Mouse (Mus musculus) small intestine, adult 2 months (tissue): ENCODE data around the gene Rngtt. TPM values are rescaled to one million over a fixed set of nuclear protein-coding genes. Genes with fewer than 3 reads are reported as not detected.

Source experiments
- H3K27ac ChIP-seq: fragments of 200-500 bp; 2 replicates; pipeline ENCODE4 v1.5.1; 2012; ENCODE audit warnings: low read depth, low read length, control low read depth, inconsistent platforms; ENCODE audit not compliant: insufficient read depth
- H3K27me3 ChIP-seq: fragments of 200-500 bp; 2 replicates; pipeline ENCODE4 v1.6.1; 2012; ENCODE audit warnings: mild to moderate bottlenecking, moderate library complexity, low read length, inconsistent platforms; ENCODE audit not compliant: control insufficient read depth, insufficient read depth
- H3K36me3 ChIP-seq: fragments of 200-500 bp; 2 replicates; pipeline ENCODE4 v1.6.1; 2012; ENCODE audit warnings: mild to moderate bottlenecking, low read length, control low read depth, inconsistent platforms; ENCODE audit not compliant: control insufficient read depth, insufficient read depth
- H3K4me1 ChIP-seq: fragments of 200-500 bp; 2 replicates; pipeline ENCODE4 v1.6.1; 2012; ENCODE audit warnings: low read length, inconsistent platforms, mixed read lengths; ENCODE audit not compliant: control insufficient read depth, insufficient read depth, insufficient read length
- H3K4me3 ChIP-seq: fragments of 200-500 bp; 2 replicates; pipeline ENCODE4 v1.5.1; 2012; ENCODE audit warnings: low read depth, mild to moderate bottlenecking, control low read depth, inconsistent platforms, low read length, moderate library complexity
- CTCF ChIP-seq: fragments of 200-500 bp; IDR thresholded peaks from 2 replicates; pipeline ENCODE4 v1.5.1; 2012; ENCODE audit warnings: low read depth, mild to moderate bottlenecking, control low read depth, inconsistent platforms, low read length, moderate library complexity, mixed read lengths; ENCODE audit not compliant: insufficient replicate concordance, insufficient read length; ENCODE audit errors: extremely low read depth
- POLR2A ChIP-seq: fragments of 200-500 bp; IDR thresholded peaks from 2 replicates; pipeline ENCODE4 v1.6.1; 2012; ENCODE audit warnings: low read depth, mild to moderate bottlenecking, control low read depth, inconsistent platforms, low read length, moderate library complexity
- WGBS: fragments of 180-500 bp; shearing (Covaris S2); methylation state at CpG from one replicate; pipeline ENCODE4 v1.1.7; 2018; 5-methylcytosine and 5-hydroxymethylcytosine counted together
- polyA plus RNA-seq: library from polyadenylated mRNA; depleted of rRNA; stranded (reverse); fragments of >200 nt; gene quantifications from 2 replicates; pipeline ENCODE4 v1.2.3, GENCODE M21; 2012

Gene Rngtt
- polyA plus RNA-seq, 1 experiment: 1.5 TPM

- Histone ChIP-seq H3K4me1 (no peaks in the 10 kb centered on the region), H3K27me3 (no peaks in the 10 kb centered on the region), H3K4me3 (no peak overlapping the region), H3K27ac (no peak overlapping the region), H3K36me3 (peaks cover 14% of the 10 kb centered on the region)
- WGBS: 91% methylated on average over 4 of the region's 4 CpGs
- TF ChIP-seq CTCF (no peak), POLR2A (no peak)
These were observed 21.0 kb downstream of the Rngtt start for GRCm38 (mm10) chr4:33331147-33331546.

GRCm38 (mm10) chr4:33332956-33333455, 22.9 kb downstream of the Rngtt start:
- Histone ChIP-seq H3K4me1 (peaks cover under 1% of the 10 kb centered on the region; the same call in 1 of the 2 replicates), H3K36me3 (peaks cover 13% of the 10 kb centered on the region), H3K4me3 (no peak overlapping the region), H3K27me3 (no peaks in the 10 kb centered on the region), H3K27ac (no peak overlapping the region)
- TF ChIP-seq POLR2A (no peak), CTCF (no peak)
- WGBS: 87% methylated on average over 1 of the region's 1 CpGs

- 98% methylated on average over 1 of the region's 1 CpGs for WGBS
- TF ChIP-seq CTCF (no peak), POLR2A (no peak)
- H3K27me3 ChIP-seq: no peaks in the 10 kb centered on the region
- H3K4me1 ChIP-seq: peaks cover 2% of the 10 kb centered on the region; the same call in 1 of the 2 replicates
- H3K4me3 ChIP-seq: no peak overlapping the region
- H3K36me3 ChIP-seq: peaks cover 19% of the 10 kb centered on the region
- H3K27ac ChIP-seq: no peak overlapping the region
These were observed 27.9 kb downstream of the Rngtt start for GRCm38 (mm10) chr4:33337999-33338398.

GRCm38 (mm10) chr4:33342877-33343731, 33.0 kb downstream of the Rngtt start:
- Histone ChIP-seq H3K27me3 (no peaks in the 10 kb centered on the region), H3K36me3 (peaks cover 16% of the 10 kb centered on the region), H3K27ac (no peak overlapping the region), H3K4me3 (no peak overlapping the region), H3K4me1 (peaks cover under 1% of the 10 kb centered on the region; the same call in 1 of the 2 replicates)
- TF ChIP-seq POLR2A (no peak), CTCF (no peak)
- 89% methylated on average over 7 of the region's 7 CpGs for WGBS

- Histone ChIP-seq H3K27me3 (no peaks in the 10 kb centered on the region), H3K4me3 (no peak overlapping the region), H3K36me3 (peaks cover 16% of the 10 kb centered on the region), H3K4me1 (no peaks in the 10 kb centered on the region), H3K27ac (no peak overlapping the region)
- WGBS: 93% methylated on average over 6 of the region's 6 CpGs
- no peak for TF ChIP-seq POLR2A
- TF ChIP-seq CTCF: no peak
These were observed 33.6 kb downstream of the Rngtt start for GRCm38 (mm10) chr4:33343732-33344057.

GRCm38 (mm10) chr4:33363451-33363850, 53.3 kb downstream of the Rngtt start:
- TF ChIP-seq CTCF (no peak), POLR2A (no peak)
- Histone ChIP-seq H3K36me3 (peaks cover 2% of the 10 kb centered on the region), H3K27ac (peak overlapping the region; percentile 57; the same call in 1 of the 2 replicates), H3K4me3 (no peak overlapping the region), H3K4me1 (peaks cover 3% of the 10 kb centered on the region; the same call in 1 of the 2 replicates), H3K27me3 (no peaks in the 10 kb centered on the region)

GRCm38 (mm10) chr4:33374916-33375315, 64.8 kb downstream of the Rngtt start:
- TF ChIP-seq CTCF (no peak), POLR2A (no peak)
- no peak overlapping the region for H3K4me3 ChIP-seq
- WGBS: 79% methylated on average over 6 of the region's 6 CpGs
- H3K27ac ChIP-seq: no peak overlapping the region
- H3K27me3 ChIP-seq: no peaks in the 10 kb centered on the region
- no peaks in the 10 kb centered on the region for H3K4me1 ChIP-seq
- no peaks in the 10 kb centered on the region for H3K36me3 ChIP-seq
